Mouse (Mus musculus) forelimb bud, embryonic 11.5 days (tissue): ENCODE results near the gene She.
"Not testable (repeated sequence)": the region's sequence is repeated elsewhere in the genome, so short reads cannot be mapped to it uniquely, and the experiment has no call there.

Experiments
- DNase-seq: peaks from one replicate; pipeline ENCODE4 v3.0.0-alpha.2; 2012; ENCODE audit warnings: low read depth, low spot score

The She gene

GRCm38 (mm10) chr3:89863276-89863675, 32.1 kb downstream of the She start:
- not testable (repeated sequence) for DNase-seq

GRCm38 (mm10) chr3:89863716-89864509, 32.7 kb downstream of the She start:
- DNase-seq = no peak

DNA sequence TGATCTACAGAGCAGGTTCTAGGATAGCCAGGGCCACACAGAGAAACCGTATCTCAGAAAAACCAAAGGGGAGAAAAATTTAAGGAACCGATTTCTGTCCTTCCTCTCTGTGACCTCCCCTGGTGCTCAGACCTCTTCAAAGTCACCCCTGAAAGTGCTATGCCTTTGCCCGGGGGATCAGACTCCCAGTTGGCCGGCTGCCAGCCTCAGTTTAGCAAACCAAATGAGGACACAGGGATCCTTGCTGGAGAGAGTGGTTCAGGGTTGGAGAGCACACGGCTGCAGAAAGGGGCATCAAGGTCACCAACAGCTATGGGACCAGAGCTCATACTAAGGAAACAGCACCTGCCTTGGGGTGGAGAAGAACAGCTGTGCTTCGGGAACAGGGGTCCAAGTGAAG, 33.9 kb downstream of the She start:
- no peak for DNase-seq

- DNase-seq = no peak
These were observed 34.6 kb downstream of the She start for GRCm38 (mm10) chr3:89865764-89866163.

- no peak for DNase-seq
These were observed 36.5 kb downstream of the She start for GRCm38 (mm10) chr3:89867651-89868050.

DNA sequence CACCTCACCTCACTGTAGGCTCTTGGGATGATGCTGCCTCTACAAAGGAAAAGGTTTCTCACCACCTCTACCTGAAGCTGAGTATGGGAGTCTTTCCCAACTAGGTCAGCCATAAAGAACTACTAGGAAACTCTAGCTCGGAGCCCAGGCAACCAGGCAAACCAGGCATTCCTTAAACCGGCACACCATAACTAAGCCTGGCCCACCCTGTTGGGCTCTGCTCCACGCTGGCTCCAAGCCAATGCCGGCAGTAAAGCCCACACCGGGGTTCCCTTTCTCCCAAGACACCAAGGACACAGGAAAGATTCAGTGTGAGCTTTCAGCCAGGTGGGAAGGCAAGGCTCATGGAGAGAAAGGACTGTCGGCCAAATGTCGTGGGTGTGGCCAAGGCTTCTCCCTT, 37.2 kb downstream of the She start:
- DNase-seq = no peak

- DNase-seq = no peak
These were observed 37.8 kb downstream of the She start for GRCm38 (mm10) chr3:89868956-89869355.

GRCm38 (mm10) chr3:89869556-89869955, 38.4 kb downstream of the She start:
- DNase-seq = no peak

- DNase-seq = no peak
These were observed 39.5 kb downstream of the She start for GRCm38 (mm10) chr3:89870472-89871271.

DNA sequence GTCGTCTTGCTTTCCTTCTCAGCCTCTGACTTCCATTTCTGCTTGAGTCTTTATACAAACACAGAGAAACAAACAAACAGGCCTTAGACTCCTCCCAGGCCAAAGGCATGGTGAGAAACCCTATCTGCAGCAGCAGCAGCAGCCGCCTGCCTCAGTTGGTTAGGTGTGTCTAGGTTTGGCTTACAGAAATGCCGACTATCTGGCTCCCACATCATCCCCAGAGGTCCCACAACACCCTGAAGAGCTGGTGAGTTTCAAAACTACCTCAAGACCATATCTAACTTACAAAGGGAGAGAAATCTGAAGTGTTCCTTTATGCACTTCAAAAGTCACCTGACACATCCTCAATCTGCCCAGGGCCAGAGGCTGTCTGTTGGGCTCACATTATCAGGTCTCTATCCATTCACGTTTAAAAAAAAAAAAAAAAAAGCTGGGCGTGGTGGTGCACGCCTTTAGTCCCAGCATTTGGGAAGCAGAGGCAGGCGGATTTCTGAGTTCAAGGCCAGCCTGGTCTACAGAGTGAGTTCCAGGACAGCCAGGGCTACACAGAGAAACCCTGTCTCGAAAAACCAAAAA, 40.3 kb downstream of the She start:
- DNase-seq = no peak

DNA sequence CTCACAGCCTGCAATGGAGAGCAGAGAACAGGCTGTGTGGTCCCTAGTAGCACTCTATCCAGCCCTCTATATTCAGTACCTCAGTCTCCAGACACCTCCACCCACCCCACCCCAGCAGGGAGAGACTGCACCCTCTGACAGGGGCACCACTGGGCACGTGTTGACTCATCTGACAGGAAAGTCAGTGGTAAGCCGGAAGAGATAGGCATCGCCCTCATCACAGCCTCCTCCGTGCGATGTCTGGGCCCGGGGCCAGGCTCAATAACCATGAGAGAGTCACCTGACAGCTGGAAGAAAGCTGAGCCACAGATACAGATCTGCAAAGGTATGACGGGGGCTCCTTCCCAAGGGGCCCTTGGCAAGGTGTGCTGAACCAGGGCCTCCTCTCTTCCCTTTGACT, 41.0 kb downstream of the She start:
- no peak for DNase-seq

DNA sequence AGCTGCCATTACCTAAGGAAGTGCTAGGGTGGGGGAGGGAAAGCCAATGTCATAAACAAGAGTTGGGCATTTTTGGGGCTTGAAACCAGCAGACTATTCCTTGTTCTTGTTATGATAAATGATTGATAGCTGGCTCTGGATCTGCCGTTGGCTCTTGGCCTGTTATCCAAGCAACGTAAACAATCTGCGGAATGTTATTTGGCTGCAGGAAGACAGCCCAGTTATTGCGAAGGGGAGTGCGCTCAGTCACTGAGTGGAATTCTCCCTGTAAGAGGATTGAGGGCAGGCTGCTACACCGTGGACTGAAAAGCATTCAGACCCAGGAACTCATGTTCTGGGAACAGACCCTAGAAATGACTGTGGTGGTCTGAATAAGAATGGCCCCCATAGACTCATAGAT, 41.5 kb downstream of the She start:
- DNase-seq = no peak

DNA sequence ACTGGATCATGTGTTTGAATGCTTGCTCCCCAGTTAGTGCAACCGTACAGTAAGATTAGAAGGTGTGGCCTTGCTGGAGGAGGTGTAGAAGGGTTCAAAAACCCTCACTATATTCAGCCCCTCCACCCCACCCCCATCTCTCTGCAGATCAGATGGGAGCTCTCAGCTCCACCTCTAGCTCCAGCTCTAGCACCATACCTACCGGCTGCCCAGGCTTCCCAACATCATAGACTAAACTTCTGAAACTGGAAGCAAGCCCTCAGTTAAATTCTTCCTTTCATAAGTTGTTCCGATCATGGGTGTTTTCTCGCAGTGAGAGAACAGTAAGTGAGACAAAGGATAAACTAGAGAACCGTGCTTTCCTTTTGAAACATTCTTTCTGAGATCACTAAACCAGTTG, 42.9 kb downstream of the She start:
- no peak for DNase-seq

DNA sequence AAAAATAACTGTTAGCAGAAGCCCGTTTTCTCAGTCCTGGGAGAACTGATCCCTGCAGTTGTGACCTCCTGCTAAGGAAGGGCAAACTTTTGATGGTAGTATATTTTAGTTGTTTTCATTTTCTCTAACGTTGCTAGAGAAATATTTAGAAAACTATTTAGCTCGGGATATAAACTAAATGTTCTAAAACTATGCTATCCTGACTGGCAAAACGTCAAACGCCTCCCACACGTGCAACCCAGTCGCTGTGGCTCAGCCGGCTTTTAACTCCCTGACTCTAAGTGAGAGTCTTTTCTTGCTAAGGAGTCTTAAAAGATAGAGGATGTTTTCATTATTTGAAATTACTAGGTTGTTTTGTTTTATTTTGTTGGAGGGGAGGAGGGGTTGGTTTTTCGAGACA, 43.9 kb downstream of the She start:
- DNase-seq = no peak

GRCm38 (mm10) chr3:89875781-89876180, 44.6 kb downstream of the She start:
- no peak for DNase-seq

DNA sequence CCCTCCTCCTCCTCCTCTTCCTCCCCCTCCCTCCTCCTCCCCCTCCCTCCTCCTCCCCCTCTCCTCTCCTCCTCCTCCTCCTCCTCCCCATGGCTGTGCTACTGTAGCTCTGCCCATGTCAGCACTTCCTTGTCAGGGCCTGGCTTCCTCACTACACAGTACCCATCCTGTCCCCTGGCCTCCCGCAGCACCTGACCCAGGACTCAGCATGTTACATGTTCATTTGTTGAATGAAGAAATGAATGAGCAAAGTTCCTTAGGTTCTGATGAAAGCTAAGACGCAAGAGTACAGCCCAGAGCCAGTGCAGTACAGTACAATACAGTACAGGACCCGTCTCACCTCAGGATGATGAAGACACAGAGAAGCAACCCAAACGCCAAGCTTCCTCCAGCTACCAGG, 45.3 kb downstream of the She start:
- no peak for DNase-seq

GRCm38 (mm10) chr3:89877129-89877528, 46.0 kb downstream of the She start:
- no peak for DNase-seq

GRCm38 (mm10) chr3:89878456-89878855, 47.3 kb downstream of the She start:
- DNase-seq = no peak

GRCm38 (mm10) chr3:89879326-89879725, 48.2 kb downstream of the She start:
- no peak for DNase-seq

- no peak for DNase-seq
These were observed 49.1 kb downstream of the She start for GRCm38 (mm10) chr3:89880036-89880851.

DNA sequence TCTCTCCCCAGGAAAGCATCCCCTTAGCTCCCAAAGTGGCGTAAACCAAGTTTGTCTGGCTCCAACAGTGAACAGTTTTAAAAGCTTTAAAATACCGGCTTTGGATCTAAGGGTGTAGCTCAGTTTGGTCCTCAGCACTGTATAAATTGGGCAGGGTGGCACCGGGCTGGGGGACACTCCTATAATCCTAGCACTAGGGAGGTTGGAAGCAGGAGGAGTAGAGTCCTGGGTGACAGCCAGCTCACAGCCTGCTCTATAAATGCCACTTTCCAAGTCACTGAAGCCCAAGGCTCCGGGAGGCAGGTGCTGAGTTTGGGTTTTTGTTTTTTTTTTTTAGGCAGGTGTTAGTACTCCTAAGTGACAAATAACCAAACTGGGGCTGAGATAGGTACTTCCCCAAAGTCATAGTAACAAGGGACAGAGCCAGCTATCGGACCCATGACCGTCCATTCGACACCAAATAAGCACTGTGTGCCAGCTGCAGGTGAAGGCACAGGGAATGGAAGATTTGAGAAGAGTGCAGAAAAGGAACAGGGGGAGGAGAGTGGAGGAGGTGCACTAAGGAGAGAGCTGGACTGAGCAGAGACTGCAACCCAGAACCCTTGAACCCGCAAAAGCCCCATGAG, 51.5 kb downstream of the She start:
- DNase-seq = no peak
